Mouse (Mus musculus) frontal cortex, adult 2 months (tissue): ENCODE measurements around the gene Gmps. TPM values are rescaled to one million over a fixed set of nuclear protein-coding genes. Genes with fewer than 3 reads are reported as not detected.

ENCODE experiments used
- polyA plus RNA-seq: library from polyadenylated mRNA; depleted of rRNA; stranded (reverse); fragments of >200 nt; gene quantifications from 2 replicates; pipeline ENCODE4 v1.2.3, GENCODE M21; 2012; rRNA removed

Gmps gene
- polyA plus RNA-seq, 1 experiment: 19.3 TPM

Other genes with a start within 250 kb of the Gmps start
- gene Plch1, start 76.6 kb upstream of the Gmps start, polyA plus RNA-seq: 4.9 and 5.7 TPM in 2 replicates
- gene E130311K13Rik, start 46.6 kb upstream of the Gmps start, polyA plus RNA-seq: 9.6 and 11.3 TPM in 2 replicates
- 18.2 and 18.8 TPM in 2 replicates for gene Slc33a1, start 11.3 kb upstream of the Gmps start, polyA plus RNA-seq
- 0.92 and 0.94 TPM in 2 replicates for gene Vmn2r1, start 105.4 kb downstream of the Gmps start, polyA plus RNA-seq
- gene Vmn2r2, start 165.8 kb downstream of the Gmps start, polyA plus RNA-seq: 0.04 and 0.06 TPM in 2 replicates